Mouse (Mus musculus): Measurements from ENCODE around the gene Gpr39.
A peak's percentile ranks its signal among the peaks of the same experiment; 100 is the strongest.

The Gpr39 gene

GRCm38 (mm10) chr1:125808426-125808825 is 131.6 kb downstream of the Gpr39 start:
- no peak for DNase-seq (ENCODE audit: low spot score)

GRCm38 (mm10) chr1:125813141-125813782 is 136.5 kb downstream of the Gpr39 start:
- DNase-seq (ENCODE audit: low spot score): no peak

- DNase-seq (ENCODE audit: low spot score): no peak
These were observed 144.3 kb downstream of the Gpr39 start for GRCm38 (mm10) chr1:125821101-125821500.

GRCm38 (mm10) chr1:125823611-125824010 is 146.8 kb downstream of the Gpr39 start:
- no peak for DNase-seq (ENCODE audit: low spot score)

GRCm38 (mm10) chr1:125837507-125837906 is 160.7 kb downstream of the Gpr39 start:
- no peak for DNase-seq (ENCODE audit: low spot score)

- DNase-seq (ENCODE audit: low spot score): no peak
These were observed 163.1 kb downstream of the Gpr39 start for GRCm38 (mm10) chr1:125839746-125840392.

GRCm38 (mm10) chr1:125854646-125855045 is 177.9 kb downstream of the Gpr39 start:
- no peak for DNase-seq (ENCODE audit: low spot score)

GRCm38 (mm10) chr1:125858631-125859030 is 181.8 kb downstream of the Gpr39 start:
- no peak for DNase-seq (ENCODE audit: low spot score)

- DNase-seq (ENCODE audit: low spot score): no peak
These were observed 193.3 kb downstream of the Gpr39 start for GRCm38 (mm10) chr1:125870056-125870455.

- DNase-seq (ENCODE audit: low spot score): no peak
These were observed 216.4 kb downstream of the Gpr39 start for GRCm38 (mm10) chr1:125893158-125893557.

- peak; percentile 2 for DNase-seq (ENCODE audit: low spot score)
These were observed 233.5 kb downstream of the Gpr39 start for GRCm38 (mm10) chr1:125910211-125910870.

- no peak for DNase-seq (ENCODE audit: low spot score)
These were observed 234.1 kb downstream of the Gpr39 start for GRCm38 (mm10) chr1:125910871-125911265.

GRCm38 (mm10) chr1:125911337-125911900 is 234.6 kb downstream of the Gpr39 start:
- DNase-seq (ENCODE audit: low spot score): peak; percentile 2

- peak; percentile 1 for DNase-seq (ENCODE audit: low spot score)
These were observed 235.2 kb downstream of the Gpr39 start for GRCm38 (mm10) chr1:125911901-125912445.

GRCm38 (mm10) chr1:125912601-125913600 is 236.1 kb downstream of the Gpr39 start, which contains the start of gene Lypd1:
TSS of gene Lypd1 (minus strand) at chr1:125913101.
- no peak for DNase-seq (ENCODE audit: low spot score)

GRCm38 (mm10) chr1:125920696-125921095 is 243.9 kb downstream of the Gpr39 start:
- no peak for DNase-seq (ENCODE audit: low spot score)

- DNase-seq (ENCODE audit: low spot score): no peak
These were observed 246.3 kb downstream of the Gpr39 start for GRCm38 (mm10) chr1:125923062-125923461.
